Mouse (Mus musculus) forebrain, embryonic 10.5 days (tissue): ENCODE measurements around the gene Dirc2. TPM values are rescaled to one million over a fixed set of nuclear protein-coding genes. Genes with fewer than 3 reads are reported as not detected.

ENCODE experiments used
- DNase-seq: peaks from one replicate; pipeline ENCODE4 v3.0.0-alpha.2; 2017; ENCODE audit warnings: low spot score; ENCODE audit errors: extremely low spot score
- H3K27ac ChIP-seq: fragments of 300-500 bp; sonication (generic); 2 replicates; pipeline ENCODE4 v1.5.1; 2016; ENCODE audit warnings: mild to moderate bottlenecking
- H3K27me3 ChIP-seq: fragments of 300-500 bp; sonication (generic); 2 replicates; pipeline ENCODE4 v1.6.1; 2016; ENCODE audit warnings: mild to moderate bottlenecking; ENCODE audit not compliant: poor library complexity, severe bottlenecking
- H3K36me3 ChIP-seq: fragments of 300-500 bp; sonication (generic); replicated peaks from 2 replicates; pipeline ENCODE4 v1.6.1; 2016; ENCODE audit warnings: mild to moderate bottlenecking, moderate library complexity
- H3K4me1 ChIP-seq: fragments of 300-500 bp; sonication (generic); 2 replicates; pipeline ENCODE4 v1.6.1; 2016
- H3K4me3 ChIP-seq: fragments of 300-500 bp; sonication (generic); 2 replicates; pipeline ENCODE4 v1.5.1; 2016; ENCODE audit warnings: mild to moderate bottlenecking, moderate library complexity
- H3K9me3 ChIP-seq: fragments of 300-500 bp; sonication (generic); 2 replicates; pipeline ENCODE4 v1.6.1; 2016; ENCODE audit warnings: mild to moderate bottlenecking, moderate library complexity
- WGBS: fragments of 180-500 bp; shearing (Covaris S2); methylation state at CpG from one replicate; pipeline ENCODE4 v1.1.7; 2016; 5-methylcytosine and 5-hydroxymethylcytosine counted together
- polyA plus RNA-seq: library from polyadenylated mRNA; unstranded; fragments of >200 nt; fragmentation: Nextera tagmentation; extraction: Ambion mirVana; gene quantifications from 2 replicates; pipeline ENCODE4 v1.2.1, GENCODE M21; 2016

The Dirc2 gene
- polyA plus RNA-seq, 1 experiment from 2014 or later, result 10.4 TPM

GRCm38 (mm10) chr16:35691606-35692005, 77.5 kb downstream of the Dirc2 start:
- no peak for DNase-seq
- Histone ChIP-seq H3K4me3 (no peak overlapping the region), H3K9me3 (no peaks in the 10 kb centered on the region), H3K36me3 (peaks cover 13% of the 10 kb centered on the region), H3K4me1 (no peaks in the 10 kb centered on the region), H3K27ac (no peak overlapping the region), H3K27me3 (no peaks in the 10 kb centered on the region)
- 96% methylated on average over 7 of the region's 7 CpGs for WGBS

GRCm38 (mm10) chr16:35686491-35686890, 82.7 kb downstream of the Dirc2 start:
- no peaks in the 10 kb centered on the region for H3K36me3 ChIP-seq
- no peaks in the 10 kb centered on the region for H3K9me3 ChIP-seq
- 85% methylated on average over 7 of the region's 7 CpGs for WGBS
- H3K27ac ChIP-seq, result no peak overlapping the region
- no peak for DNase-seq
- peaks cover 3% of the 10 kb centered on the region; the same call in 1 of the 2 replicates for H3K4me1 ChIP-seq
- no peak overlapping the region for H3K4me3 ChIP-seq
- no peaks in the 10 kb centered on the region for H3K27me3 ChIP-seq

- H3K36me3 ChIP-seq, result no peaks in the 10 kb centered on the region
- no peak overlapping the region for H3K27ac ChIP-seq
- WGBS, result 83% methylated on average over 13 of the region's 13 CpGs
- DNase-seq, result no peak
- no peak overlapping the region for H3K4me3 ChIP-seq
- H3K4me1 ChIP-seq, result peaks cover 4% of the 10 kb centered on the region; the same call in 1 of the 2 replicates
- H3K27me3 ChIP-seq, result no peaks in the 10 kb centered on the region
- H3K9me3 ChIP-seq, result no peaks in the 10 kb centered on the region
These were observed 84.1 kb downstream of the Dirc2 start for GRCm38 (mm10) chr16:35685027-35685426.

GRCm38 (mm10) chr16:35681327-35682108, 87.6 kb downstream of the Dirc2 start:
- Histone ChIP-seq H3K27me3 (no peaks in the 10 kb centered on the region), H3K4me1 (peaks cover 4% of the 10 kb centered on the region; the same call in 1 of the 2 replicates), H3K36me3 (no peaks in the 10 kb centered on the region), H3K9me3 (no peaks in the 10 kb centered on the region), H3K27ac (no peak overlapping the region), H3K4me3 (no peak overlapping the region)
- no peak for DNase-seq
- WGBS, result 75% methylated on average over 17 of the region's 17 CpGs

GRCm38 (mm10) chr16:35678476-35678875, 90.7 kb downstream of the Dirc2 start:
- no peaks in the 10 kb centered on the region for H3K36me3 ChIP-seq
- DNase-seq, result no peak
- no peaks in the 10 kb centered on the region for H3K27me3 ChIP-seq
- WGBS, result 44% methylated on average over 3 of the region's 3 CpGs
- H3K27ac ChIP-seq, result no peak overlapping the region
- no peaks in the 10 kb centered on the region for H3K9me3 ChIP-seq
- H3K4me3 ChIP-seq, result no peak overlapping the region
- H3K4me1 ChIP-seq, result peaks cover 4% of the 10 kb centered on the region; the same call in 1 of the 2 replicates

- no peaks in the 10 kb centered on the region for H3K9me3 ChIP-seq
- no peaks in the 10 kb centered on the region for H3K27me3 ChIP-seq
- no peak for DNase-seq
- peaks cover 4% of the 10 kb centered on the region; the same call in 1 of the 2 replicates for H3K4me1 ChIP-seq
- no peak overlapping the region for H3K27ac ChIP-seq
- no peak overlapping the region for H3K4me3 ChIP-seq
- WGBS, result 83% methylated on average over 8 of the region's 8 CpGs
- no peaks in the 10 kb centered on the region for H3K36me3 ChIP-seq
These were observed 91.5 kb downstream of the Dirc2 start for GRCm38 (mm10) chr16:35677511-35678113.

GRCm38 (mm10) chr16:35664847-35665246, 104.3 kb downstream of the Dirc2 start:
- peaks cover 57% of the 10 kb centered on the region for H3K36me3 ChIP-seq
- WGBS, result 91% methylated on average over 4 of the region's 4 CpGs
- peaks cover 22% of the 10 kb centered on the region for H3K27me3 ChIP-seq

GRCm38 (mm10) chr16:35663831-35664414, 105.2 kb downstream of the Dirc2 start:
- no peak for DNase-seq
- Histone ChIP-seq H3K9me3 (no peaks in the 10 kb centered on the region), H3K4me3 (no peak overlapping the region), H3K4me1 (peaks cover 11% of the 10 kb centered on the region), H3K27ac (no peak overlapping the region), H3K36me3 (peaks cover 65% of the 10 kb centered on the region), H3K27me3 (peaks cover 31% of the 10 kb centered on the region)
- 98% methylated on average over 9 of the region's 9 CpGs for WGBS

More at GRCm38 (mm10) chr16:35664847-35665246, 104.3 kb downstream of the Dirc2 start:
- H3K4me3 ChIP-seq, result no peak overlapping the region
- no peaks in the 10 kb centered on the region for H3K9me3 ChIP-seq
- peaks cover 7% of the 10 kb centered on the region for H3K4me1 ChIP-seq
- no peak for DNase-seq
- no peak overlapping the region for H3K27ac ChIP-seq

GRCm38 (mm10) chr16:35660222-35660621, 108.9 kb downstream of the Dirc2 start:
- peaks cover 51% of the 10 kb centered on the region for H3K27me3 ChIP-seq

GRCm38 (mm10) chr16:35653951-35654350, 115.2 kb downstream of the Dirc2 start:
- no peaks in the 10 kb centered on the region for H3K4me1 ChIP-seq
- H3K27ac ChIP-seq, result no peak overlapping the region
- peaks cover 76% of the 10 kb centered on the region for H3K36me3 ChIP-seq
- no peak overlapping the region for H3K4me3 ChIP-seq
- H3K27me3 ChIP-seq, result peaks cover 21% of the 10 kb centered on the region
- H3K9me3 ChIP-seq, result no peaks in the 10 kb centered on the region
- no peak for DNase-seq
- 95% methylated on average over 5 of the region's 5 CpGs for whole genome bisulfite sequencing

More at GRCm38 (mm10) chr16:35660222-35660621, 108.9 kb downstream of the Dirc2 start:
- no peak for DNase-seq
- Histone ChIP-seq H3K36me3 (peaks cover 93% of the 10 kb centered on the region), H3K9me3 (no peaks in the 10 kb centered on the region), H3K27ac (no peak overlapping the region), H3K4me1 (peaks cover 11% of the 10 kb centered on the region), H3K4me3 (peak overlapping the region; percentile 37)
- WGBS, result 17% methylated on average over 36 of the region's 36 CpGs

- 94% methylated on average over 3 of the region's 3 CpGs for WGBS
- H3K27ac ChIP-seq, result no peak overlapping the region
- H3K36me3 ChIP-seq, result peaks cover 77% of the 10 kb centered on the region
- no peak for DNase-seq
- H3K4me3 ChIP-seq, result no peak overlapping the region
- peaks cover 8% of the 10 kb centered on the region; the same call in 1 of the 2 replicates for H3K27me3 ChIP-seq
- no peaks in the 10 kb centered on the region for H3K4me1 ChIP-seq
- no peaks in the 10 kb centered on the region for H3K9me3 ChIP-seq
These were observed 116.5 kb downstream of the Dirc2 start for GRCm38 (mm10) chr16:35652706-35653105.

- DNase-seq, result no peak
- Histone ChIP-seq H3K27ac (no peak overlapping the region), H3K27me3 (peaks cover 3% of the 10 kb centered on the region; the same call in 1 of the 2 replicates), H3K36me3 (peaks cover 77% of the 10 kb centered on the region), H3K4me1 (no peaks in the 10 kb centered on the region), H3K9me3 (no peaks in the 10 kb centered on the region), H3K4me3 (no peak overlapping the region)
- WGBS, result 76% methylated on average over 6 of the region's 6 CpGs
These were observed 117.0 kb downstream of the Dirc2 start for GRCm38 (mm10) chr16:35652206-35652605.

- no peak for DNase-seq
- Histone ChIP-seq H3K36me3 (peaks cover 76% of the 10 kb centered on the region), H3K27ac (no peak overlapping the region), H3K4me3 (no peak overlapping the region), H3K27me3 (no peaks in the 10 kb centered on the region), H3K4me1 (no peaks in the 10 kb centered on the region), H3K9me3 (no peaks in the 10 kb centered on the region)
- 82% methylated on average over 4 of the region's 4 CpGs for WGBS
These were observed 120.3 kb downstream of the Dirc2 start for GRCm38 (mm10) chr16:35648862-35649261.
